Mouse (Mus musculus) testis, adult 2 months (tissue): ENCODE measurements around the gene Sparc.

Source experiments
- CTCF ChIP-seq: fragments of 200-500 bp; IDR thresholded peaks from 2 replicates; pipeline ENCODE4 v1.5.1; 2012; ENCODE audit warnings: low read depth, mild to moderate bottlenecking, inconsistent platforms, low read length, moderate library complexity; ENCODE audit not compliant: control insufficient read depth, insufficient read depth, insufficient replicate concordance
- POLR2A ChIP-seq: fragments of 200-500 bp; IDR thresholded peaks from 2 replicates; pipeline ENCODE4 v1.6.1; 2012; ENCODE audit warnings: low read depth, mild to moderate bottlenecking, inconsistent platforms, low read length, moderate library complexity; ENCODE audit not compliant: control insufficient read depth

DNA sequence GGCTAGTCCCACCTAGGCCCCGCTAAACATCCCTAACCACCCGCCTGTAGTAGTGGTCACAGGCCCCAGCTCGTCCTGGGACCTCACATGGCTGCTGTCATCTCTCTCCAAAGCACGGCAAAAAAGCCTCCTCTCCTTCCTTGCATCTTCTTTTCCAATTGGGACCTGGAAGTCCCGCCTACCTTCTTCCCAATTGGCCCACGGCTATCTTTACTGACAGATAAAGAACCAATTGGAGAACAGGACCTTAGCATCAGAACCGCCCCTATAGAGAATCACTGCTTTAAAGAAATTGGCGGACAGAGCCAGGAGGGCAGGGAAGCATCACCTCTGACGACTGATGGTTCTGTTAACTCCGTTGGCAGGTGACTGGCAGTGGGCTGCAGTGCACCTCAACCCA is 30.5 kb downstream of the Sparc start:
- TF ChIP-seq POLR2A (no peak), CTCF (no peak)
